Mouse (Mus musculus) embryonic facial prominence, embryonic 13.5 days (tissue): ENCODE results near the gene Asf1a. TPM values are rescaled to one million over a fixed set of nuclear protein-coding genes. Genes with fewer than 3 reads are reported as not detected.
A peak's percentile ranks its signal among the peaks of the same experiment; 100 is the strongest.
"Not testable (repeated sequence)": the region's sequence is repeated elsewhere in the genome, so short reads cannot be mapped to it uniquely, and the experiment has no call there.

ENCODE experiments used
- ATAC-seq: fragments of 200-750 bp; cut with Nextera tagmentation; 2 replicates; pipeline ENCODE4 v1.8.0; 2017; ENCODE audit warnings: low read depth; ENCODE audit not compliant: insufficient number of reproducible peaks, insufficient read depth, low FRiP score, low TSS enrichment
- H3K27ac ChIP-seq: fragments of 300-500 bp; sonication (generic); 2 replicates; pipeline ENCODE4 v1.5.1; 2015; ENCODE audit warnings: moderate library complexity, mild to moderate bottlenecking, inconsistent platforms
- H3K27me3 ChIP-seq: fragments of 300-500 bp; sonication (generic); 2 replicates; pipeline ENCODE4 v1.6.1; 2015; ENCODE audit warnings: mild to moderate bottlenecking, inconsistent platforms
- H3K36me3 ChIP-seq: fragments of 300-500 bp; sonication (generic); 2 replicates; pipeline ENCODE4 v1.6.1; 2015; ENCODE audit warnings: mild to moderate bottlenecking, inconsistent platforms
- H3K4me1 ChIP-seq: fragments of 300-500 bp; sonication (generic); 2 replicates; pipeline ENCODE4 v1.6.1; 2015; ENCODE audit warnings: inconsistent platforms
- H3K4me2 ChIP-seq: fragments of 300-500 bp; sonication (generic); 2 replicates; pipeline ENCODE4 v1.6.1; 2015; ENCODE audit warnings: moderate library complexity, mild to moderate bottlenecking, inconsistent platforms
- H3K4me3 ChIP-seq: fragments of 300-500 bp; sonication (generic); 2 replicates; pipeline ENCODE4 v1.5.1; 2015; ENCODE audit warnings: mild to moderate bottlenecking, inconsistent platforms
- H3K9ac ChIP-seq: fragments of 300-500 bp; sonication (generic); 2 replicates; pipeline ENCODE4 v1.6.1; 2015; ENCODE audit warnings: mild to moderate bottlenecking, inconsistent platforms
- H3K9me3 ChIP-seq: fragments of 300-500 bp; sonication (generic); 2 replicates; pipeline ENCODE4 v1.6.1; 2016; ENCODE audit warnings: inconsistent platforms
- WGBS: fragments of 180-500 bp; shearing (Covaris S2); methylation state at CpG from one replicate; pipeline ENCODE4 v1.1.7; 2015; ENCODE audit warnings: mixed read lengths; 5-methylcytosine and 5-hydroxymethylcytosine counted together
- polyA plus RNA-seq: library from polyadenylated mRNA; unstranded; fragments of >200 nt; fragmentation: Nextera tagmentation; extraction: Ambion mirVana; gene quantifications from 2 replicates; pipeline ENCODE4 v1.2.1, GENCODE M21; 2015

Gene Asf1a
- polyA plus RNA-seq, 1 experiment from 2014 or later = 121 TPM

GRCm38 (mm10) chr10:53605328-53605727, 8.8 kb downstream of the Asf1a start:
- no peak overlapping the region for H3K27ac ChIP-seq
- no peak overlapping the region for H3K4me3 ChIP-seq
- peaks cover 8% of the 10 kb centered on the region; the same call in 1 of the 2 replicates for H3K4me1 ChIP-seq
- no peak overlapping the region for H3K4me2 ChIP-seq
- no peaks in the 10 kb centered on the region for H3K27me3 ChIP-seq
- no peak overlapping the region for H3K9ac ChIP-seq
- no peak for ATAC-seq
- WGBS = 67% methylated on average over 2 of the region's 2 CpGs
- H3K36me3 ChIP-seq = peaks cover 46% of the 10 kb centered on the region
- no peaks in the 10 kb centered on the region for H3K9me3 ChIP-seq

- WGBS = 55% methylated on average over 2 of the region's 2 CpGs
- Histone ChIP-seq H3K4me2 (no peak overlapping the region), H3K27ac (no peak overlapping the region), H3K4me1 (no peaks in the 10 kb centered on the region), H3K9me3 (no peaks in the 10 kb centered on the region), H3K27me3 (no peaks in the 10 kb centered on the region), H3K4me3 (no peak overlapping the region), H3K9ac (no peak overlapping the region), H3K36me3 (peaks cover 55% of the 10 kb centered on the region)
- ATAC-seq = no peak
These were observed 11.7 kb downstream of the Asf1a start for GRCm38 (mm10) chr10:53608274-53608673.

- Histone ChIP-seq H3K27me3 (no peaks in the 10 kb centered on the region), H3K4me1 (no peaks in the 10 kb centered on the region), H3K27ac (no peak overlapping the region), H3K9me3 (no peaks in the 10 kb centered on the region), H3K9ac (no peak overlapping the region), H3K4me2 (no peak overlapping the region), H3K4me3 (no peak overlapping the region), H3K36me3 (peaks cover 60% of the 10 kb centered on the region)
- ATAC-seq = no peak
- WGBS = 64% methylated on average over 1 of the region's 1 CpGs
These were observed 15.6 kb downstream of the Asf1a start for GRCm38 (mm10) chr10:53612172-53612571.

GRCm38 (mm10) chr10:53613955-53614354, 17.4 kb downstream of the Asf1a start:
- WGBS = 79% methylated on average over 1 of the region's 1 CpGs
- H3K36me3 ChIP-seq = peaks cover 61% of the 10 kb centered on the region

GRCm38 (mm10) chr10:53615850-53616616, 19.5 kb downstream of the Asf1a start:
- Histone ChIP-seq H3K27me3 (no peaks in the 10 kb centered on the region), H3K4me1 (no peaks in the 10 kb centered on the region), H3K4me2 (no peak overlapping the region), H3K27ac (no peak overlapping the region), H3K4me3 (no peak overlapping the region), H3K9me3 (no peaks in the 10 kb centered on the region), H3K36me3 (peaks cover 65% of the 10 kb centered on the region), H3K9ac (no peak overlapping the region)
- 87% methylated on average over 8 of the region's 8 CpGs for WGBS
- no peak for ATAC-seq

More at GRCm38 (mm10) chr10:53613955-53614354, 17.4 kb downstream of the Asf1a start:
- H3K4me1 ChIP-seq = no peaks in the 10 kb centered on the region
- ATAC-seq = no peak
- no peaks in the 10 kb centered on the region for H3K27me3 ChIP-seq
- H3K9me3 ChIP-seq = no peaks in the 10 kb centered on the region
- no peak overlapping the region for H3K4me3 ChIP-seq
- no peak overlapping the region for H3K9ac ChIP-seq
- no peak overlapping the region for H3K4me2 ChIP-seq
- no peak overlapping the region for H3K27ac ChIP-seq

GRCm38 (mm10) chr10:53629247-53629917, 32.8 kb downstream of the Asf1a start:
- Histone ChIP-seq H3K9ac (peak overlapping the region; percentile 83), H3K9me3 (no peaks in the 10 kb centered on the region), H3K4me1 (peaks cover 11% of the 10 kb centered on the region), H3K27me3 (no peaks in the 10 kb centered on the region), H3K4me3 (peak overlapping the region; percentile 75), H3K27ac (peak overlapping the region; percentile 95), H3K4me2 (peak overlapping the region; percentile 61), H3K36me3 (peaks cover 9% of the 10 kb centered on the region; the same call in 1 of the 2 replicates)
- WGBS = under 1% methylated on average over 67 of the region's 67 CpGs
- ATAC-seq = peak; percentile 82

- peak; percentile 94 for ATAC-seq
- Histone ChIP-seq H3K9me3 (no peaks in the 10 kb centered on the region), H3K27me3 (no peaks in the 10 kb centered on the region), H3K9ac (peak overlapping the region; percentile 83), H3K27ac (peak overlapping the region; percentile 95), H3K36me3 (peaks cover 7% of the 10 kb centered on the region; the same call in 1 of the 2 replicates), H3K4me2 (peak overlapping the region; percentile 61), H3K4me1 (peaks cover 11% of the 10 kb centered on the region), H3K4me3 (peak overlapping the region; percentile 75)
- WGBS = 1% methylated on average over 35 of the region's 35 CpGs
These were observed 33.3 kb downstream of the Asf1a start for GRCm38 (mm10) chr10:53629918-53630250.

- peak within 1 kb of the TSS; percentile 95 for H3K27ac ChIP-seq
- H3K4me1 ChIP-seq = peaks cover 11% of the 10 kb centered on the region
- WGBS = 58% methylated on average over 10 of the region's 10 CpGs
- not testable (repeated sequence) for ATAC-seq, H3K27me3 ChIP-seq, H3K36me3 ChIP-seq, H3K9me3 ChIP-seq
- peak within 1 kb of the TSS; percentile 61 for H3K4me2 ChIP-seq
- H3K9ac ChIP-seq = peak within 1 kb of the TSS; percentile 83
- H3K4me3 ChIP-seq = peak within 1 kb of the TSS; percentile 75
These were observed 33.8 kb downstream of the Asf1a start, which contains the start of gene Mcm9 for GRCm38 (mm10) chr10:53630339-53630738. Gene Mcm9 (minus strand): TSS chr10:53630439.

GRCm38 (mm10) chr10:53634160-53634559, 37.6 kb downstream of the Asf1a start:
- no peak overlapping the region for H3K4me3 ChIP-seq
- H3K27ac ChIP-seq = no peak overlapping the region
- H3K4me1 ChIP-seq = no peaks in the 10 kb centered on the region
- no peaks in the 10 kb centered on the region for H3K9me3 ChIP-seq
- H3K4me2 ChIP-seq = no peak overlapping the region
- WGBS = 82% methylated on average over 10 of the region's 10 CpGs
- no peaks in the 10 kb centered on the region for H3K36me3 ChIP-seq
- H3K9ac ChIP-seq = no peak overlapping the region
- ATAC-seq = no peak
- no peaks in the 10 kb centered on the region for H3K27me3 ChIP-seq

- H3K4me3 ChIP-seq = no peak overlapping the region
- no peak for ATAC-seq
- 80% methylated on average over 13 of the region's 13 CpGs for WGBS
- no peaks in the 10 kb centered on the region for H3K36me3 ChIP-seq
- no peaks in the 10 kb centered on the region for H3K4me1 ChIP-seq
- H3K4me2 ChIP-seq = no peak overlapping the region
- no peaks in the 10 kb centered on the region for H3K9me3 ChIP-seq
- no peaks in the 10 kb centered on the region for H3K27me3 ChIP-seq
- H3K9ac ChIP-seq = no peak overlapping the region
- no peak overlapping the region for H3K27ac ChIP-seq
These were observed 38.9 kb downstream of the Asf1a start for GRCm38 (mm10) chr10:53635246-53635971.

- H3K4me2 ChIP-seq = no peak overlapping the region
- H3K9ac ChIP-seq = no peak overlapping the region
- no peaks in the 10 kb centered on the region for H3K27me3 ChIP-seq
- no peaks in the 10 kb centered on the region for H3K9me3 ChIP-seq
- H3K36me3 ChIP-seq = no peaks in the 10 kb centered on the region
- no peak overlapping the region for H3K4me3 ChIP-seq
- H3K4me1 ChIP-seq = no peaks in the 10 kb centered on the region
- 0 out of 2 replicates have a peak, but pooled peaks have one; percentile 37 for ATAC-seq
- H3K27ac ChIP-seq = no peak overlapping the region
These were observed 45.0 kb downstream of the Asf1a start for GRCm38 (mm10) chr10:53641507-53641906.
